Mouse (Mus musculus) neural tube, embryonic 10.5 days (tissue): Measurements from ENCODE around the gene Tbc1d14.

ENCODE experiments used
- DNase-seq: peaks from one replicate; pipeline ENCODE4 v3.0.0-alpha.2; 2017; ENCODE audit warnings: low spot score; ENCODE audit errors: extremely low spot score

Gene Tbc1d14

GRCm38 (mm10) chr5:36576457-36576856, 16.6 kb downstream of the Tbc1d14 start:
- DNase-seq: no peak

- DNase-seq: no peak
Measured at GRCm38 (mm10) chr5:36575745-36576144, 17.3 kb downstream of the Tbc1d14 start.

GRCm38 (mm10) chr5:36575227-36575626, 17.8 kb downstream of the Tbc1d14 start:
- no peak for DNase-seq

GRCm38 (mm10) chr5:36574147-36574870, 18.8 kb downstream of the Tbc1d14 start:
- no peak for DNase-seq

- no peak for DNase-seq
Measured at GRCm38 (mm10) chr5:36573354-36573753, 19.7 kb downstream of the Tbc1d14 start.

GRCm38 (mm10) chr5:36571371-36571770, 21.7 kb downstream of the Tbc1d14 start:
- no peak for DNase-seq

- DNase-seq: no peak
Measured at GRCm38 (mm10) chr5:36570546-36571245, 22.4 kb downstream of the Tbc1d14 start.

- DNase-seq: no peak
Measured at GRCm38 (mm10) chr5:36570098-36570497, 23.0 kb downstream of the Tbc1d14 start.

GRCm38 (mm10) chr5:36568118-36568517, 25.0 kb downstream of the Tbc1d14 start:
- DNase-seq: no peak

- DNase-seq: no peak
Measured at GRCm38 (mm10) chr5:36567627-36568026, 25.4 kb downstream of the Tbc1d14 start.

- DNase-seq: no peak
Measured at GRCm38 (mm10) chr5:36564530-36564929, 28.5 kb downstream of the Tbc1d14 start.

GRCm38 (mm10) chr5:36563741-36564140, 29.3 kb downstream of the Tbc1d14 start:
- DNase-seq: no peak

GRCm38 (mm10) chr5:36562791-36563445, 30.2 kb downstream of the Tbc1d14 start:
- no peak for DNase-seq

GRCm38 (mm10) chr5:36561509-36561908, 31.6 kb downstream of the Tbc1d14 start:
- DNase-seq: no peak

GRCm38 (mm10) chr5:36560490-36560889, 32.6 kb downstream of the Tbc1d14 start:
- no peak for DNase-seq

GRCm38 (mm10) chr5:36559510-36560235, 33.4 kb downstream of the Tbc1d14 start:
- DNase-seq: no peak

GRCm38 (mm10) chr5:36559106-36559505, 34.0 kb downstream of the Tbc1d14 start:
- DNase-seq: no peak

- DNase-seq: no peak
Measured at GRCm38 (mm10) chr5:36558526-36558925, 34.5 kb downstream of the Tbc1d14 start.

- DNase-seq: no peak
Measured at GRCm38 (mm10) chr5:36557584-36558308, 35.3 kb downstream of the Tbc1d14 start.

GRCm38 (mm10) chr5:36556906-36557305, 36.2 kb downstream of the Tbc1d14 start:
- no peak for DNase-seq

- no peak for DNase-seq
Measured at GRCm38 (mm10) chr5:36556289-36556688, 36.8 kb downstream of the Tbc1d14 start.
